Mouse (Mus musculus) hindbrain, embryonic 11.5 days (tissue): ENCODE results near the gene Gpr179. TPM values are rescaled to one million over a fixed set of nuclear protein-coding genes. Genes with fewer than 3 reads are reported as not detected.

Experiments
- ATAC-seq: fragments of 200-750 bp; cut with Nextera tagmentation; 2 replicates; pipeline ENCODE4 v1.8.0; 2017; ENCODE audit warnings: mild to moderate bottlenecking, moderate TSS enrichment, moderate library complexity; ENCODE audit not compliant: low FRiP score
- DNase-seq: peaks from one replicate; pipeline ENCODE4 v3.0.0-alpha.2; 2015; ENCODE audit warnings: low spot score
- H3K27ac ChIP-seq: fragments of 300-500 bp; sonication (generic); 2 replicates; pipeline ENCODE4 v1.5.1; 2014; ENCODE audit warnings: mild to moderate bottlenecking, low read depth, low read length
- H3K27me3 ChIP-seq: fragments of 300-500 bp; sonication (generic); 2 replicates; pipeline ENCODE4 v1.6.1; 2014; ENCODE audit warnings: mild to moderate bottlenecking, low read length, moderate library complexity, mixed read lengths; ENCODE audit not compliant: control insufficient read depth, insufficient read depth
- H3K36me3 ChIP-seq: fragments of 300-500 bp; sonication (generic); 2 replicates; pipeline ENCODE4 v1.6.1; 2014; ENCODE audit warnings: mild to moderate bottlenecking, low read length, moderate library complexity, mixed read lengths; ENCODE audit not compliant: control insufficient read depth, insufficient read depth
- H3K4me1 ChIP-seq: fragments of 300-500 bp; sonication (generic); replicated peaks from 2 replicates; pipeline ENCODE4 v1.6.1; 2014; ENCODE audit warnings: low read length, mixed read lengths; ENCODE audit not compliant: control insufficient read depth, insufficient read depth
- H3K4me2 ChIP-seq: fragments of 300-500 bp; sonication (generic); replicated peaks from 2 replicates; pipeline ENCODE4 v1.6.1; 2014; ENCODE audit warnings: mild to moderate bottlenecking, low read depth, low read length
- H3K4me3 ChIP-seq: fragments of 300-500 bp; sonication (generic); 2 replicates; pipeline ENCODE4 v1.5.1; 2014; ENCODE audit warnings: low read depth, low read length
- H3K9ac ChIP-seq: fragments of 300-500 bp; sonication (generic); 2 replicates; pipeline ENCODE4 v1.6.1; 2014; ENCODE audit warnings: low read depth, low read length
- H3K9me3 ChIP-seq: fragments of 300-500 bp; sonication (generic); 2 replicates; pipeline ENCODE4 v1.6.1; 2016; ENCODE audit warnings: low read length; ENCODE audit not compliant: control insufficient read depth
- WGBS: fragments of 180-500 bp; shearing (Covaris S2); extraction: QIAGEN DNeasy Blood & Tissue Kit; methylation state at CpG from one replicate; pipeline ENCODE4 v1.1.7; 2014; 5-methylcytosine and 5-hydroxymethylcytosine counted together
- polyA plus RNA-seq: library from polyadenylated mRNA; unstranded; fragments of >200 nt; fragmentation: Nextera tagmentation; extraction: Ambion mirVana; gene quantifications from 2 replicates; pipeline ENCODE4 v1.2.1, GENCODE M21; 2014

The Gpr179 gene
- polyA plus RNA-seq, 1 experiment from 2014 or later: not detected

- Histone ChIP-seq H3K27ac (no peak overlapping the region), H3K4me2 (no peak overlapping the region)
Measured at GRCm38 (mm10) chr11:97350035-97350434, 1.8 kb downstream of the Gpr179 start.

GRCm38 (mm10) chr11:97347291-97347690, 4.6 kb downstream of the Gpr179 start:
- H3K4me2 ChIP-seq: no peak overlapping the region
- H3K4me1 ChIP-seq: peaks cover 6% of the 10 kb centered on the region
- ATAC-seq: no peak
- DNase-seq: no peak
- WGBS: 84% methylated on average over 9 of the region's 9 CpGs
- H3K27ac ChIP-seq: no peak overlapping the region
- H3K9ac ChIP-seq: no peak overlapping the region
- no peak overlapping the region for H3K4me3 ChIP-seq
- no peaks in the 10 kb centered on the region for H3K36me3 ChIP-seq
- no peaks in the 10 kb centered on the region for H3K27me3 ChIP-seq
- H3K9me3 ChIP-seq: no peaks in the 10 kb centered on the region

More at GRCm38 (mm10) chr11:97350035-97350434, 1.8 kb downstream of the Gpr179 start:
- H3K27me3 ChIP-seq: no peaks in the 10 kb centered on the region
- ATAC-seq (0 out of 2 replicates have a peak, but pooled peaks have one; percentile 27), DNase-seq (peak; percentile 70)
- H3K4me1 ChIP-seq: peaks cover 3% of the 10 kb centered on the region
- H3K36me3 ChIP-seq: no peaks in the 10 kb centered on the region
- no peak overlapping the region for H3K4me3 ChIP-seq
- 18% methylated on average over 2 of the region's 2 CpGs for WGBS
- no peaks in the 10 kb centered on the region for H3K9me3 ChIP-seq
- H3K9ac ChIP-seq: no peak overlapping the region

- H3K27ac ChIP-seq: no peak overlapping the region
- H3K9ac ChIP-seq: no peak overlapping the region
- H3K27me3 ChIP-seq: no peaks in the 10 kb centered on the region
- no peak overlapping the region for H3K4me2 ChIP-seq
- H3K4me1 ChIP-seq: peaks cover 6% of the 10 kb centered on the region
- no peak for ATAC-seq
- H3K4me3 ChIP-seq: no peak overlapping the region
- 83% methylated on average over 9 of the region's 9 CpGs for WGBS
- no peaks in the 10 kb centered on the region for H3K36me3 ChIP-seq
- no peak for DNase-seq
- no peaks in the 10 kb centered on the region for H3K9me3 ChIP-seq
Measured at GRCm38 (mm10) chr11:97346383-97346782, 5.5 kb downstream of the Gpr179 start.

DNA sequence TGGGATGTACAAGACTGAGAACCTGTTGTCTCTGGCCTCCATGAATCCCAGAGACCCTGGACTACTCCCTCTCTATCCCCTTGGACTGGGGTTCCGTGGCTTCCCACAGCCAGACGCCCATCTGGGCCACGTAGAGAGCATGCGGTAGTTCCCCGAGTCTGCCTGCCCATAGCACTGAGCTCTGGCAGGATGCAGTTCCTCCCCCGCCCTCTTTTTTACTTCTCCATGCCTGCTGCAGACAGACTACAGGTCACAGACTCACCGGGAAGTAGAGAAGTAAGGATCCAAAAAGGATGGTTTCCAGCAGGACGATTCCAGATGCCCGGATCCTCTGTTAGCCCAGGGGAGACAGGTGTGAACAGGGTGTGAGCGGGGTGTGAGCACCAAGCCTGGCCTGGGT, 6.4 kb downstream of the Gpr179 start:
- no peak for DNase-seq
- WGBS: 80% methylated on average over 10 of the region's 10 CpGs
- no peak for ATAC-seq

GRCm38 (mm10) chr11:97343619-97344018, 8.3 kb downstream of the Gpr179 start:
- DNase-seq (peak; percentile 34), ATAC-seq (no peak)
- Histone ChIP-seq H3K4me3 (no peak overlapping the region), H3K4me1 (0 out of 2 replicates have a peak, but pooled peaks cover 3% of the 10 kb centered on the region), H3K27ac (no peak overlapping the region), H3K4me2 (no peak overlapping the region), H3K9ac (no peak overlapping the region), H3K36me3 (no peaks in the 10 kb centered on the region), H3K27me3 (no peaks in the 10 kb centered on the region; the same call in 1 of the 2 replicates), H3K9me3 (no peaks in the 10 kb centered on the region)
- 25% methylated on average over 17 of the region's 17 CpGs for WGBS

More for the DNA sequence above, 6.4 kb downstream of the Gpr179 start:
- Histone ChIP-seq H3K4me3 (no peak overlapping the region), H3K4me1 (peaks cover 6% of the 10 kb centered on the region; the same call in 1 of the 2 replicates), H3K9me3 (no peaks in the 10 kb centered on the region), H3K27ac (no peak overlapping the region), H3K27me3 (no peaks in the 10 kb centered on the region), H3K36me3 (no peaks in the 10 kb centered on the region), H3K4me2 (no peak overlapping the region), H3K9ac (no peak overlapping the region)

DNA sequence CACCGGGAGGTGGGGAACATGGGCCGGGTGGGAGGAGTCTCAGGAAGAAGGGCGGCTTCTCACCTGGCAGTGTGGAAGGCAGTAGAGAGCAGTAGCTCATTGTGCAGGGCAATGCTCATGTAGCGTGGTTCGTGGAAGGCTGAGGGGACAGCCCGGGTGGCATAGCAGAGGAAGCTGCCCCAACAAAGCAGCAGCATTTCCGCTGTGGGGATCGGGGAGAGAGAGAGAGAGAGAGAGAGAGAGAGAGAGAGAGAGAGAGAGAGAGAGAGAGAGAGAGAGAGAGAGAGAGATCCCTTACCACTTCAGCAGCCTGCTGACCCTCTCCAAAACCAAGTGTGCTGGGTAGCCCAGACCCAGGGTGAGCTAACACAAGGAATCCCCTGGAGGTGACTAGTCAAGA, 8.7 kb downstream of the Gpr179 start:
- no peaks in the 10 kb centered on the region for H3K36me3 ChIP-seq
- H3K4me2 ChIP-seq: no peak overlapping the region
- ATAC-seq: no peak
- H3K9ac ChIP-seq: no peak overlapping the region
- H3K27me3 ChIP-seq: no peaks in the 10 kb centered on the region; the same call in 1 of the 2 replicates
- no peak overlapping the region for H3K27ac ChIP-seq
- H3K4me3 ChIP-seq: no peak overlapping the region
- H3K9me3 ChIP-seq: no peaks in the 10 kb centered on the region
- DNase-seq: no peak
- WGBS: 52% methylated on average over 8 of the region's 8 CpGs
- 0 out of 2 replicates have a peak, but pooled peaks cover 3% of the 10 kb centered on the region for H3K4me1 ChIP-seq

- 47% methylated on average over 17 of the region's 17 CpGs for WGBS
- Histone ChIP-seq H3K9ac (no peak overlapping the region), H3K36me3 (no peaks in the 10 kb centered on the region), H3K4me2 (no peak overlapping the region), H3K4me1 (0 out of 2 replicates have a peak, but pooled peaks cover 3% of the 10 kb centered on the region), H3K27ac (no peak overlapping the region), H3K27me3 (no peaks in the 10 kb centered on the region; the same call in 1 of the 2 replicates), H3K4me3 (no peak overlapping the region), H3K9me3 (no peaks in the 10 kb centered on the region)
- ATAC-seq (no peak), DNase-seq (no peak)
Measured at GRCm38 (mm10) chr11:97338977-97339315, 12.9 kb downstream of the Gpr179 start.

- WGBS: 44% methylated on average over 21 of the region's 21 CpGs
- Histone ChIP-seq H3K9ac (no peak overlapping the region), H3K36me3 (no peaks in the 10 kb centered on the region), H3K9me3 (no peaks in the 10 kb centered on the region), H3K27ac (no peak overlapping the region), H3K4me1 (0 out of 2 replicates have a peak, but pooled peaks cover under 1% of the 10 kb centered on the region), H3K27me3 (no peaks in the 10 kb centered on the region; the same call in 1 of the 2 replicates), H3K4me3 (no peak overlapping the region), H3K4me2 (no peak overlapping the region)
- no peak for ATAC-seq
- no peak for DNase-seq
Measured at GRCm38 (mm10) chr11:97338302-97338976, 13.4 kb downstream of the Gpr179 start.

GRCm38 (mm10) chr11:97337363-97337762, 14.5 kb downstream of the Gpr179 start:
- H3K36me3 ChIP-seq: no peaks in the 10 kb centered on the region
- no peaks in the 10 kb centered on the region for H3K9me3 ChIP-seq
- no peak overlapping the region for H3K9ac ChIP-seq
- no peak overlapping the region for H3K27ac ChIP-seq
- no peak overlapping the region for H3K4me2 ChIP-seq
- H3K4me1 ChIP-seq: no peaks in the 10 kb centered on the region
- WGBS: 87% methylated on average over 12 of the region's 12 CpGs
- H3K27me3 ChIP-seq: no peaks in the 10 kb centered on the region; the same call in 1 of the 2 replicates
- DNase-seq: no peak
- no peak for ATAC-seq
- no peak overlapping the region for H3K4me3 ChIP-seq
